Mouse (Mus musculus) spleen, adult 2 months (tissue): ENCODE data around the gene Plekha1.

Experiments
- CTCF ChIP-seq: fragments of 200-500 bp; IDR thresholded peaks from 2 replicates; pipeline ENCODE4 v1.5.1; 2011; ENCODE audit warnings: mild to moderate bottlenecking, inconsistent platforms; ENCODE audit not compliant: insufficient read depth, insufficient read length, insufficient replicate concordance; ENCODE audit errors: extremely low read depth
- POLR2A ChIP-seq: fragments of 200-500 bp; IDR thresholded peaks from 2 replicates; pipeline ENCODE4 v1.6.1; 2011; ENCODE audit warnings: low read depth, low read length, inconsistent platforms

- TF ChIP-seq CTCF (no peak), POLR2A (no peak)
These were observed 45.3 kb downstream of the Plekha1 start for GRCm38 (mm10) chr7:130910841-130911240.
